Mouse (Mus musculus) frontal cortex, postnatal 10 days (tissue): ENCODE data around the gene Kcnj6.
A peak's percentile ranks its signal among the peaks of the same experiment; 100 is the strongest.
"Not testable (repeated sequence)": the region's sequence is repeated elsewhere in the genome, so short reads cannot be mapped to it uniquely, and the experiment has no call there.

Experiments
- DNase-seq, 2 experiments: peaks; one replicate each; pipeline ENCODE4 v3.0.0; 2022; ENCODE audit warnings: low spot score in 2 of 2, mixed read lengths in 1 of 2

The Kcnj6 gene

GRCm38 (mm10) chr16:94852407-94853160, 144.9 kb downstream of the Kcnj6 start:
- no peak for DNase-seq

GRCm38 (mm10) chr16:94850393-94850792, 147.1 kb downstream of the Kcnj6 start:
- peak in 1 of 2 experiments; percentile 18 for DNase-seq

- DNase-seq: no peak
Measured at GRCm38 (mm10) chr16:94845996-94846395, 151.5 kb downstream of the Kcnj6 start.

- DNase-seq: no peak
Measured at GRCm38 (mm10) chr16:94844769-94845168, 152.7 kb downstream of the Kcnj6 start.

GRCm38 (mm10) chr16:94839398-94839797, 158.1 kb downstream of the Kcnj6 start:
- DNase-seq: no peak

- DNase-seq: no peak
Measured at GRCm38 (mm10) chr16:94837881-94838280, 159.6 kb downstream of the Kcnj6 start.

GRCm38 (mm10) chr16:94834502-94834901, 163.0 kb downstream of the Kcnj6 start:
- no peak for DNase-seq

GRCm38 (mm10) chr16:94828166-94828565, 169.3 kb downstream of the Kcnj6 start:
- DNase-seq: no peak

GRCm38 (mm10) chr16:94827092-94827585, 170.4 kb downstream of the Kcnj6 start:
- no peak for DNase-seq

GRCm38 (mm10) chr16:94825274-94825673, 172.2 kb downstream of the Kcnj6 start:
- no peak for DNase-seq

GRCm38 (mm10) chr16:94822611-94823010, 174.9 kb downstream of the Kcnj6 start:
- DNase-seq: no peak

- peak in 1 of 2 experiments; percentile 35 for DNase-seq
Measured at GRCm38 (mm10) chr16:94821610-94822009, 175.9 kb downstream of the Kcnj6 start.

GRCm38 (mm10) chr16:94816391-94816790, 181.1 kb downstream of the Kcnj6 start:
- no peak for DNase-seq

GRCm38 (mm10) chr16:94815891-94816290, 181.6 kb downstream of the Kcnj6 start:
- no peak for DNase-seq

GRCm38 (mm10) chr16:94809286-94809685, 188.2 kb downstream of the Kcnj6 start:
- not testable (repeated sequence) for DNase-seq

- no peak for DNase-seq
Measured at GRCm38 (mm10) chr16:94798241-94798640, 199.3 kb downstream of the Kcnj6 start.

- no peak for DNase-seq
Measured at GRCm38 (mm10) chr16:94797366-94797765, 200.1 kb downstream of the Kcnj6 start.

GRCm38 (mm10) chr16:94793041-94793440, 204.5 kb downstream of the Kcnj6 start:
- no peak for DNase-seq

- no peak for DNase-seq
Measured at GRCm38 (mm10) chr16:94789958-94790357, 207.5 kb downstream of the Kcnj6 start.

GRCm38 (mm10) chr16:94788716-94789115, 208.8 kb downstream of the Kcnj6 start:
- DNase-seq: no peak

- DNase-seq: peak; percentile 38 to 74
Measured at GRCm38 (mm10) chr16:94788165-94788564, 209.3 kb downstream of the Kcnj6 start.

GRCm38 (mm10) chr16:94785873-94786272, 211.6 kb downstream of the Kcnj6 start:
- no peak for DNase-seq

GRCm38 (mm10) chr16:94783696-94784095, 213.8 kb downstream of the Kcnj6 start:
- no peak for DNase-seq
